Mouse (Mus musculus) embryonic fibroblast, embryonic 13.5 days (primary cell): Measurements from ENCODE around the gene Tns1.

ENCODE experiments used
- CTCF ChIP-seq: IDR thresholded peaks from 2 replicates; pipeline ENCODE4 v1.5.1; 2011; ENCODE audit warnings: mild to moderate bottlenecking, control low read depth, low read length, moderate library complexity, borderline replicate concordance; ENCODE audit not compliant: insufficient read depth
- POLR2A ChIP-seq: IDR thresholded peaks from 2 replicates; pipeline ENCODE4 v1.6.1; 2011; ENCODE audit warnings: low read depth, mild to moderate bottlenecking, control low read depth, low read length, moderate library complexity

- no peak for TF ChIP-seq POLR2A
- TF ChIP-seq CTCF: no peak
Measured at GRCm38 (mm10) chr1:73940491-73941204, 183.6 kb downstream of the Tns1 start.
